Mouse (Mus musculus): ENCODE results near the gene Batf.

- TF ChIP-seq POLR2A (IDR thresholded peaks at IDR 0.05; ENCODE audit: control insufficient read depth in 1 of 2, insufficient read depth in 1 of 2, low read depth in 1 of 2, low read length in 2 of 2, poor library complexity in 1 of 2) = no peak
- no peak for TF ChIP-seq ZMIZ1 (IDR thresholded peaks at IDR 0.05; ENCODE audit: low read depth, low read length)
- TF ChIP-seq MYC (IDR thresholded peaks at IDR 0.05; ENCODE audit: low read depth, low read length) = no peak
- no peak for TF ChIP-seq CHD1 (IDR thresholded peaks at IDR 0.05; ENCODE audit: low read depth, low read length)
- no peak for TF ChIP-seq GATA1 (IDR thresholded peaks at IDR 0.05; ENCODE audit: low read depth, low read length)
- TF ChIP-seq MAX (IDR thresholded peaks at IDR 0.05; ENCODE audit: low read length) = no peak
- no peak for TF ChIP-seq RCOR1 (IDR thresholded peaks at IDR 0.05; ENCODE audit: low read depth, low read length)
- no peak for TF ChIP-seq MEF2A (IDR thresholded peaks at IDR 0.05; ENCODE audit: extremely low read depth, insufficient replicate concordance, low read depth, low read length, poor library complexity, severe bottlenecking)
- TF ChIP-seq E2F4 (IDR thresholded peaks at IDR 0.05; ENCODE audit: borderline replicate concordance, low read depth, low read length) = no peak
- no peak for TF ChIP-seq TBP (IDR thresholded peaks at IDR 0.05; ENCODE audit: low read depth, low read length)
Measured at GRCm38 (mm10) chr12:85714126-85714525, 27.7 kb downstream of the Batf start.
